Mouse (Mus musculus) retina, postnatal 7 days (tissue): ENCODE data around the gene Nfe2.
"Not testable (repeated sequence)": the region's sequence is repeated elsewhere in the genome, so short reads cannot be mapped to it uniquely, and the experiment has no call there.

Source experiments
- DNase-seq: peaks from one replicate; pipeline ENCODE4 v3.0.0-alpha.2; 2012; ENCODE audit warnings: low read depth, low spot score

The Nfe2 gene

GRCm38 (mm10) chr15:103290843-103291242 is 32.6 kb upstream of the Nfe2 start:
- no peak for DNase-seq

- DNase-seq: no peak
These were observed 32.2 kb upstream of the Nfe2 start for GRCm38 (mm10) chr15:103290417-103290816.

- no peak for DNase-seq
These were observed 31.4 kb upstream of the Nfe2 start for GRCm38 (mm10) chr15:103289600-103289999.

DNA sequence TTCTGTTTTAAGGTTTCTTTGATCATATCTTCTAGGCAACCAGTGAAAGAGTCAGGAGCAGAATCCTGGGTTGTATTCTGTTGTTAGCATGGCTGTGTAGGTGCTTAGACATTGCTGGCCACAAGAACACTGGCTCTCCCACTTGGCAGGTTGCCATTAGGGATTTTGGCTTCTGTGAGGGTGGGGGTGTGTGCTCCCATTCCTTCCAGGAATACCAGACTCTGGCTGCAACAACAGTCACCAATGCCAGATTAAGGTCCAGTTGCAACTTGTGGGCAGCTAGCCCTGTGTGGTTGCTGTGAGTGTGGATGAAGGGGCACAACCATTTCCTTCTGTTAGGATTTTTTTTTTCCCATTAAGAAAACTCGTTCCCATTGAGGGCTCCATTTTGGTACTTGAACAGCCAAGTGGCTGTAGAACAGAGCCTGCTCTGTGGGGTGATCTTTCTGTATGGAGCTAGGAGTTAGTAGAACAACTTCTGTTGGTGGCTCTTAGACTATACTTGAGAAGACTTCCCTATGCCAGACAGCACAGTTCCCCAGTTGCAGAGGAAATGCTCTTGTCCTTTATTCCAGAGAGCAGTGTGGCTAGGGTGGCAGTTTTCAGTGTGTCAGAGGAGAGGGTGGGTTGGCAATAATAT is 27.7 kb upstream of the Nfe2 start:
- no peak for DNase-seq

DNA sequence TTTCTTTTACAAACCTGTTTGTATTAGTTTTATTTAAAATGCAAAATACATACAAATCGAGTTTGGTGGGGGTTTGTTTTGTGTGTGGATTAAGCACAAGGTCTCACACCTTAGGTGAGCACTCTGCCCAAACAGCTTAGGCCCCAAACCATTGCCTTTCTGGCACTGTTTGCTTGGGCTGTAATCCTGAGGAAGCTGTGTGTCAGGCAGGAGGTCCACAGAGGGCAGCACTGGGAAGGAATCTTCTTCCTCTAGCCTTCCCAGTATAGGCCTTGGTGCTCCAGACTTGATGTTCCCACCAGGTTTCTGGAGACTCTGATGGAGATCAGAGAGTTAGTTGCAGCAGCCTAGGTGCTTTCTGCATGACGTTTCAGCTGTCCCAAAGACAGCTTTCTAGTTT is 26.4 kb upstream of the Nfe2 start:
- no peak for DNase-seq

GRCm38 (mm10) chr15:103284066-103284465 is 25.9 kb upstream of the Nfe2 start:
- no peak for DNase-seq

DNA sequence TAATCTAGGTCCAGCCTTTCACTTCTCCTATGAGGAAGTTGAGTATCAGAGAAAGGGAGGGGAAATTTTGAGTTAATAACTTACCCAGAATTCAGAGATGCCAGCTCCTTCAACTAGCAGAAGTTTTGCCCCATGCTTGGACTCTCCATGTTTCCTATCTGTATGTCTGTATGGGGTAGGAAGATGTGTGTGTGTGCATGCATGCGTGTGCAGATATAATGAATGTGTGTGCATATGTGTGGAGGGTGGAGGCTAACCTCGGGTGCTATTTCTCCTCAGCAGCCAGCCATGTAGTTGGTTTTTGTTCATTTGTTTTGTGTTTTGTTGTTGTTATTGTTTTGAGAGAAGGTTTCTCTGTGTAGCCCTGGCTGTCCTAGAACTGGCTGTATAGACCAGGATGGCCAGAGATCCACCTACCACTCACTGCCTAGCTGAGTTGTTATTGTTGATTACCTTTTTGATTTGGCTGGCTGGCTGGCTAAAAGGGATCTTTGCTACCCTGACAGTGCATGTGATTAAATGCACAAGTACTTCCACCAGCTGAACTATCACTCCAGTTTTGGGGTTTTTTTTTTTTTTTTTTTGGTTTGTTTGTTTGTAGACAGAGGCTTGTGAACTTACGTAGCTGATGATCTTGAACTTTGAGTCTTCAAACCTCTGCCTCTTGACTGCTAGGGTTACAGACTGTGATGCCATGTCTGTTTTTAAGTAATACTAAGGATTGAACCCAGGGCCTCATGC is 23.4 kb upstream of the Nfe2 start:
- DNase-seq: no peak

DNA sequence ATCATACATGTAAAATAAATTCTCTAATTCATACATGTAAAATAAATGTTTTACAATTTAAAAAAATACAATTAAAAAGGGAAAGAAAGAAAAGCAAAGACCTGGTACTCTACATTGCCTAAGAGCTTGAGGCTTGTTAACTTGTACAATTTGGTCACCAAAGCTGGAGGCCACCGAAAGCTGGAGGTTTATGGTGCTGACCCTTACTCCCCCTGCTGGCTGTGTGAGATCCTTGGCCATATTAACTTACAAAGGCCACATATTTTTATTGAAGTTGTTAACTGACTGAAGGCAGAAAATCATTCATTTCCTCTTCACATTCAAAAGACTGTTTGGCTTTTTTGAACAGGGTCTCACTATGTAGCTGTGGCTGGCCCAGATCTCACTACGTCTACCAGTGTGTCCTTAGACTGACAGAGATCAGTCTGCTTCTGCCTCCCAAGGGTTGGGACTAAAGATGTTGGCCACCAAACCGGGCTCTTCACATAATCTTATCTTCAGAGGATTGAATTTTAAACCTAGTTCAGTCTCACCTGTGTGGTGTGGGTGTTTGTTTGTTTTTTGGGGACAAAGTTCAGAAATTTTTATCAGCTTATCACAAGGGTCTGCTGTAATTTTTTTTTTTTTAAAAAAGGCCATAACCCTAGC is 22.7 kb upstream of the Nfe2 start:
- no peak for DNase-seq

DNA sequence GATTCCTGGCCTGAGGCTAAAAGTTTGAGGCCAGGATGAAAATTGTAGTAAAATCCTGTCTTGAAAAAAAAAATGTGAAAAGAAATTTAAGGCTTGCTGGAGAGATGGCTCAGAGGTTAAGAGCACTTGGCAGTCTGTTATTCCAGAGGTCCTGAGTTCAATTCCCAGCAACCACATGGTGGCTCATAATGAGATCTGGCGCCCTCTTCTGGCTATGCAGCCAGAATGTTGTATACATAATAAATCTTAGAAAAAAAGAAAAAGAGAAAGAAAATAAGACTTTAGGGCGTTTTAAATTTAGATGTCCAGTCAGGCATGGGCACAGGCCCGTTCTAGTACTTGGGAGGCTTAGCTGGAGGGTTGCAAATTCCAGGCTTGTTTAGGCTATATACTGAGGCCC is 21.5 kb upstream of the Nfe2 start:
- DNase-seq: no peak

DNA sequence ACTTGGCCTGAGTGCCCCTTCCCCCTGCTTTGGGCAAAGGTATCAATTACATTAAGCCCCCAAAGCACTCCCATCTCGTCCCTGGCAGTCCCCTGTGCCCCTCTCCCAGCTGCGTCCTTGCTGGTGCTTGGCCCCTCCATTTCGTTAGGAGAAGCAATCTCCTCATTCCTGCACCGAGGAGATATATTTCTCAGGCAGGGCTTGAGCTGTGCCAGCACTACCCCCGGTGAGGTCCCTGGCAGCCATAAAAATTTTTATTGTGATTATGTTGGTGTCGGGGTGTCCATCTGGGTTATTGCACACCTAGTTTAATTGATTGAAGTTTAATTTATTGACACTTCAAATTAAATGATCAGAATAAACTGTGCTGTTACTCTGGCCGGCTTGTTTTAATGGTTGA is 19.7 kb upstream of the Nfe2 start:
- DNase-seq: no peak

- not testable (repeated sequence) for DNase-seq
These were observed 17.7 kb upstream of the Nfe2 start for GRCm38 (mm10) chr15:103275943-103276342.

GRCm38 (mm10) chr15:103272419-103273279 is 14.4 kb upstream of the Nfe2 start, which contains the start of gene Copz1:
Copz1 (plus strand) TSS chr15:103272714.
- DNase-seq: peak; percentile 95

- DNase-seq: no peak
These were observed 10.7 kb upstream of the Nfe2 start for GRCm38 (mm10) chr15:103268903-103269302.

DNA sequence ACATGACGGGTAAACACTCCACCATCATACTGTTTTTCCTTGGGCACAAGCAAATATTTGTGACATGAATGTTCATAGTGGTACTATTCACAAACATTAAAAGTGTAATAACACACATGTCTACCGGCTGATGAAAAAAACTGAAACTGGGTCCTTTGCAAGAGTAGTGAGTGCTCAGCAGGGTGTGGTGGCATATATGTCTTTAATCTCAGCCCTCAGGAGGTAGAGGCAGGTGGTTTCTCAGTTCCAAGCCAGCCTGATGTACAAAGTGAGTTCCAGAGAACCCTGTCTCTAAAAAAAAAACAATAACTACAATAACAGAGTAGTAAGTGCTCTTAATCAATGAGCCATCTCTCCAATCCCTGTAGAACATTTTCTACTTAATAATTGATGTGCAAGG is 6.6 kb upstream of the Nfe2 start:
- no peak for DNase-seq

- DNase-seq: no peak
These were observed 1.8 kb upstream of the Nfe2 start for GRCm38 (mm10) chr15:103259989-103260388.

DNA sequence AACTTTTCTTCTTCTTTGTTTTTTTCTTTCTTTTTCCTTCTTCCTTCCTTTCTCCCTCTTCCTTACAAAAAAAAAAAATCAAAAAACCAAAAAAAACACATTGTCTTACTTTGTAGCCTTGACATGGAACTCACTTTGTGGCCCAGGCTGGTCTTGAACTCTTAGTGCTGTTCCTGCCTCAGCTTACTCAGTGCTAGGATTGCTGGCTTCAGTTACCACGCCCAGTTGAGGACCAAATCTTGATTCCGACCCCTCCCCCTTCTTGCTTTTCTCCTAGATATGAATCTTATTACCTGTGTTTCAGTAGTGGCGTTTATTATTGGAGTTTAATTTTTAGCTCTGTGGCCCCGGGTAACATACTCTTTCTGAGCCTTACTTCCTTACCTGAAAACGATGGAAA is 959 bp upstream of the Nfe2 start:
- no peak for DNase-seq

DNA sequence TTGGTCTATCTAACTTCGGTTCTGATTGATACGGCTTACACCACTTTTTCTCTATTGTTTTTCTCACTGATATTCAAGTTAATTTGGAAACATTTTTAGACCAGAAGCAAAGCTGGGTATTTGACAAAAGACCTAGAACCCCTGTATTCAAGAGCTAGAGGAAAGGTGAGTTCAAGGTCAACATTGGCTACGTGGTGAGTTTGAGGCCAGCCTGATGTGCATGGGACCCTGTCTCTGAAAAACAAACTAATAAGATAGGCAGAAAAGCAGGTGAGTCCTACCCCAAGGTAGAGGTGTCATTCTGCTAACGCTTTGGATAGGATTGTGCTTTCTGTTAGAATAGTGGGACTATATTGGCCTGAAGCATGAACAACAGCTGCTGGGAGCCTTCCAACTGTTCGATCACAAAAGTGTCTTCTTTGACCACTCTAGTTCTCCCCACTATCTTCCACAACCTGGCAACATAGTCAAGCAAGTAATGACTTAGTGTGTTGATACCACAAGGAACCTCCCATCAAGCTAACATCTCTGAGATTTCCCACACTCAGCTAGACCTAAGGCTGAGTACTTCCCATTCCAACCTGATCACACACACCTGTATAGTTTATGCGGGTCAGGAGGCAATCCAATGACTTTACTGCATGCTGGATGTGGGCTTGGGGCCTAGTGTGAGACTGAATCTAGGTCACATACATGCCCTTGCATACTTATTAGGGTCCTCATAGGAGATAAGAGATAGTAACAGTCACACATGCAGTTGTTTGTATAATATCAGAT is 1.8 kb downstream of the Nfe2 start:
- DNase-seq: no peak

GRCm38 (mm10) chr15:103255169-103255568 is 3.0 kb downstream of the Nfe2 start:
- DNase-seq: no peak

GRCm38 (mm10) chr15:103253352-103253751 is 4.9 kb downstream of the Nfe2 start:
- DNase-seq: no peak

- DNase-seq: no peak
These were observed 5.5 kb downstream of the Nfe2 start for GRCm38 (mm10) chr15:103252660-103253059.

DNA sequence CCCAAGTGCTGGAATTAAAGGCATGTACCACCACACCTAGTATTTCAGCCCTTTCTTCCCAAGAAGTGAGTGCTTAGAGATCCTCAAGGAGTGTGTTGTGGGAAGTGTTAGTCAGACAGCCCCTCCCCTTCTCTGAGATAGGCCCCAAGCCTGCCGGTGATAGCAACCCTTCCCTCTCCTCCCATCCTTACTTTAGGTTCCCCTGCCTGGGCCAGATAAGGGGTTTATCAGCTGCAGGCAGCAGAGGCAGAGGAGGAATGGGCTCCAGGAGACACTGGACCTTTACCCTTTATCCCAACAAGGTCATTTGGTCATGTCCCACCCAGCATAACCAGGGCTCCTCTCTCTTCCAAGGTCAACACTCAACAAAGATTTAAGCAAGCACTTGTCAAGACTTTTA is 6.6 kb downstream of the Nfe2 start:
- DNase-seq: no peak
